Mouse (Mus musculus) spleen, postnatal 36 days (tissue): Measurements from ENCODE around the gene Ralgapa2.
A peak's percentile ranks its signal among the peaks of the same experiment; 100 is the strongest.

ENCODE experiments used
- DNase-seq, 2 experiments: peaks; one replicate each; pipeline ENCODE4 v3.0.0; 2022; ENCODE audit warnings: low spot score in 2 of 2, mixed read lengths in 1 of 2

The Ralgapa2 gene

DNA sequence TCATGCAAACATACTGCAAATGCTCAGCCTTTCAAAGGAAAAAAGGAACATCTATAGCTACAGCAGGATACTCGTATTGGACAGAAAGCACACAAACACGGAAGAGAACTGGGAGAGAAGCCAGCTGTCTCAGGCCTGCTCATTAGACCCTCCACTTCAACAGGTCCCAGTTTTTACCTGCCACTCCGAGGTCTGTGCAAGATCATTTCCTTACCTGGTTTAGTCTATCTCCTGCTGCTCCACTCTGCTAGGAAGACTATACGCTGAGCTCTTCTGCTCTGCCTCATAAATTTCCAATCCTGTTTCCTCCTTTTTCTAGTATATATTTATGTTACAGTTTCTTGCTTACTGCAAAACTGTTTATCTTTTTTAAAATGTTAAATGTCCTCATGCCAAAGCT lies 70.4 kb downstream of the Ralgapa2 start:
- no peak for DNase-seq

DNA sequence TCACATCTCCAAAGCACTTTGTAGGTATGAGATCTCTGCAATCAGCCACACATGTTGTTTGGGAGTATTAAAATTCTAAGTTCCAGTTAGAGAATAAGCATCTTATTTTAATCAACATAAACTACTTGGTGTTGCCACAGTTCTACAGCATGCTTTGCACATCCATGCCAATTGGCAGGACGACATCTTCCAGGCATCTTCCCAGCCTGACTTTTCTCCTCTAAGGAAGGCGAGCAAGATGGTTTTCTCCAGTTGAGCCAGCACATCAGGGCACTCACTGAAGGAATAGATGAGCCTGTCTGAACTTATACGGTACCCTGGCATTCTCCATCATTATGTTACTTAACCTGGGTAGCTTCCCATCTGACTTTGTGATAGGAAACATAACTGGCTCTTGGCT lies 83.4 kb downstream of the Ralgapa2 start:
- no peak for DNase-seq

DNA sequence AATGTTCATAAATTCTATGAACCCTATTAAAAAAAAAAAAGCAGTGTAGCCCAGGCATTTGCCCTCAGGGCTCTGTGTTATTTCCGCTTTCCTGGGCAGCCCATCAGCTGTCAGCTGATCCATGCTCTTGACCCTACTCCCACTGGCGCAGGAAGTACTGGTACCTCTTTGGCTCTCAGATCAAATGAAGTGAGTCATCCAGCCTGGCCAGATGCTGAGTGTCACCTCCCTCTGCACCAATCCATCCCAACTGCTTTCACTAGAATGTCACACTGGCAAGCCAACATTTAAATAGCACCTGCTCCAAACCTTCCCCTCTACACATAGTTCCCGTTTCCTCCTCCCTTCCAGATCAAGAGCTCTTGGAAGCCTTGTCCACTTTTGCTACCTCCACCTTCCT lies 84.8 kb downstream of the Ralgapa2 start:
- no peak for DNase-seq

DNA sequence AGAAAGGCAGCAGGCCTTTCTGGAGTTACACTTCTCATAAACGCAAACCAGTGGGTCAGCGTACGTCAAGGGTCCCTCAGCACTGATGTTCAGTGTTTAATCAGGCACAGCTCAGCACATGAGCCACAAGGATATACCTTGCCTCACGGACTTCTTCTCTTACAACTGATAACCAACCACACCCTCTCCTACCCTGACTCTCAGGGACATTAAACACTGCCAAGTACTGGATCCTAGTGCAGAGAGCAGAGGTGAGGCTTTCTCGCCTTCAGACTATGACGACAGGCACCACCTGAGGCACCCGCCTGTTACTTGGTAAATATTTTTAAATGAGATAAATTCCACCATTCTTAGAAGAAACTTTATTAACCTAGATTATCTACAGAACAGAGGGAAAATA lies 85.8 kb downstream of the Ralgapa2 start:
- DNase-seq: no peak

DNA sequence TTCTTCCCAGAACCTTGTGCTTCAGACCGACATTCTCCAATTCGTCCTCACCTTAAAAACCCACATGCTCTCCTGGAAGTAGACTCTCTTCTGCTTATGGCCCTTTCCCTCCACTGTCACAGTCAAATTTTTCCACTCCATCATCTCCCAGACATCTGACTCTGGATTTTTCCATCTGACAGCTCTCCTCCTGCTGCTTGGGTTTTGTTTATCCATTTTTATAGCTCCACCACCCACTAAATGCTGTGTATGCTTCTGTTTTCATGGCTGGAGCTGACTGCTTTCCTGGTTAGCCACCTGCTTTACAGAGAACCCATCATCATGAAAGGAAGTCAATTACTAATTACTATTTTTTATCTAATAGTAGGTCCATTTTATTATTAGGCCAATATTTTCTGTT lies 86.9 kb downstream of the Ralgapa2 start:
- DNase-seq: no peak

DNA sequence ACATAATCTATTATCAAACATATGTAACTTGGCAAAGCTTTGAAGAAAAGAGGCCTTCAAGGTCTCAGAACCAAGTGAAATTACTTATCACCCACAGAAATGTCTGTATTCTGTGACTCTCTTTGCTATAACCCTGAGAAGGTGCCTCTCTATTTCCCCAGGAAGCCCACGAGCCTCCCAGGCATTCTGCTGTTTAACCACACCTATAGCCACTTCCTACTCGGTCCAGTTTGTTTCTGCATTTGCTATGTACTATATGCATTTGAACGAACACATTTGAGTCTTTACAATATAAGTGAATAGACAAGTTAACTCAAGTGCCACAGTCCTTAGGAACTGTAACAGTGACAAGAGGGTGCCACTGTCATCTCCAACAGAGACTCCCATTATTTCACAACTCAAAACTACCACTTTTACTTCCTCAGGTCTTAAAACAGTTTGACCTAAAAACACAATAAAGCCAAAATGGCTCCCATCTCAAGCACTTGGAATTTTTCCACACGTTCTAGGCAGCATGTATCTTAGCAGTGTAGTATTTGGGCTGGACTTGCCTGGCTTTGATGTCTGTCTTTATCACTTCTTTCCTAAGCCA lies 88.3 kb downstream of the Ralgapa2 start:
- DNase-seq: no peak

DNA sequence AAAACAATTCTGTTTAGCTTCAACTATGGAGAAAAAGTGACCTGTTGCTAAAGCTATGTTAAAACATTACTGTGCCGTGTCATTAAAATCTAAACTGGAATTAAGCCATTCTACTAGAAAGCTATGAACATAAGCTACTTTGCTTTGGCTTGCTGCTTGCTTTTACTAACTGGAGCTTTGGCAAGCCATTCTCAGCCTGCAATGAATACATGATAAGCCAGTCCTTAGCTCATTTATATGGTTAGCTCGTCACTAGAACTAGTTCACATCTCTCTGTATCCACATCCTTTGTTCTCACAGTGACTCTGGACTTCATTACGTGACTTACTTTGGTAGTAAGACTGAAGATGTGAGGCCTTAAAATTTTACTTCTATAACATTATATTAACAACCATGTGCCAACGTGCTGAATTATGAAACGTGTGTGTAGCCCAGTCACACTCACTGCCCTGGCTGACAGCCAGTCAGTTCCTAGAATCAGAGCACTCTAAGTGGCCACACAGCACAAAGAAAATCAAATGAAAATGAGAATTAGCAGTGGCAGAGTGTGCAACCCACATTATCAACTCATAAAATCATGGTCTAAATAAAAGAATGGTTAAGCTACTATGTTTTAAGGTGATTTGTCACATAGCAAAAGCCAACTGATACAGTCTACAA lies 89.0 kb downstream of the Ralgapa2 start:
- no peak for DNase-seq

DNA sequence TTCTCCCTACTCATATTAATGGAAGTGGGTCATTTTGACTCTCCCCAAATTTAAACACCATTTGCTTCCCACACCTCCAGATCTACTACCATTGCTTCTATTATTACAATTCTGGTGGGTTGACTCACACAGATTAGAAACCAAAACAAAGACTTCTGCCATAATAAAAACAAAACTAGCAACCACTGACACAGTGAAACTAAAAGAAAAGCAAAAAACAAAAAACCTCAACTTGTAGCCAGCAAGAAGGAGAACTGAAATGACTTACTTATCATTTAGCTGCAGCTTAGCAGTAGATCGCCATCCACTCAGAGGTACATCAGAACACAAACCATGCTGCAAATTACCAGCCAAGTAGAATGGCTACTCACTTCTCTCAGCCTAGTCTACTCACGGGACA lies 95.9 kb downstream of the Ralgapa2 start:
- DNase-seq: no peak

DNA sequence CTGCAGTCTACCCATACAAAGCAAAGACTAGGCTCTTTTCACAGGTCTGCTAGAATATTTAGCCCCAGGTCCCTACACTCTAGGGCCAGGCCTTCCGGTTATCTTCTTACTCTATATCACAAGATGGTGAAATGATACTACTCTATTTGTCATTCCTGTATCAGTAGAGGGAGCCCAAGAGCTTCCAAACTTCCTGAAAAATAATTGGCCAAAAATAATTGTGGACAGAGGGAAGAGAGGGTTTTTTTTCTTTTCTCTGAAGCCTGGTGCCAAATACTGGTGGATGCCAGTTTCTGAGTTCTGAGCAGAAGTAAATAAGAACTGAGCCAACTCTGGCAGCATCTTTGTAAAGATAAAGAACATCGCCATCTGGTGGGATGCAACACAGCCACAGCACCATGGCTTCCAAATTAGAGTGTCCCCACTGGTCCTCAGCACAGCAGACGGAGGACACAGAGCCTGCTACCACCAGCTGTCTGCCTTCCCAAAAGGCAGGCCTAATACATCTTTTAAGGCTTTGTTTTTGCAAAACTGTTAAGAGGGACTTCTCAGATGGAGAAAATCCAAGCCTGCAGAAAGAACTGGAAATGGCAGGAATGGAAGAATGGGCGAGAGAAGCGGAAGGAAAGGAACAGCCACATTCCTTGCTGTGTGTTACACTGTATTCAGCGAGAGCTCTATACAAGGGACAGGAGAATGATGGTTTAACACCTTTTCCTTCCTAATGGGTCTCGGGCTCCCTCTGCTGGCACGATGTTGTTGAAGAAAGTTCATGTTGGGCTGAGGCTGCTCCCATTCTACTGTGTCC lies 97.5 kb downstream of the Ralgapa2 start:
- DNase-seq: peak; percentile 33 to 53

DNA sequence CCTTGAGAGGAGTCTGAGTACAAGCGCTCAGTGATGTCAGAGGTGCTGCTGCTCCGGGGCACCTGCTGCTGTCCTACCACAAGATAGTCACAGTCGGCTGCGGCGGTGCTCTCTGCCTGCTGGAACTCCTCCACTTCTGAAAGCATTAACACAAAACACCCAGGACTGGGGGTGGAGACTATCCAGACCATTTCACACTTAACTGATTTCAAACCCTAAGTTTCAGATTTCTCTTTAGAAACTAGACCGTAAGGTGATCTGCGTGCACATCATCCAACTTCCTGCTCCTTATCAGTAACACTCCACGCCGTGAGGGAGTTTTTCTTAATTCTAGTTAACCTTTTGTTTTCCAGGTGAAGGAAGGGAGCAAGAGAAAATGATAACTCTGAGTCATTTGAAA lies 99.4 kb downstream of the Ralgapa2 start:
- DNase-seq: no peak

DNA sequence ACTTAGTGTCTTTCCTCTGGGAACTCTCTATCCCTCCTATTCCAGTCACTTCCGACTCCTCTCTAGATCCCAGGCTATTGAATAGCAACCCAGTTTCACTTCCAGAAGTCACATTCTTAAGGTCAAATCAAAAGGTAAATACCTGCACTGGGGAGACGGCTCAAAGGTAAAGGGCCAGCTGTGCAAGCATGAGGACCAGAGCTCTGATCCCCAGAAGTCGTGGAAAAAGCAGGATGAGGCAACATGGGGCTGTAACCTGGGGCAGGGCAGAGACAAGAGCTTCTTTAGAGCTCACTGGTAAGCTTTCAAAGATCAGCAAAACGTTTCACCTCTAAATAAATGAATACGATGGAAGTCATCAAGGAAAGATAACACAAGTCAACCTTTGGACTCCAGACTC lies 100.2 kb downstream of the Ralgapa2 start:
- DNase-seq: no peak

DNA sequence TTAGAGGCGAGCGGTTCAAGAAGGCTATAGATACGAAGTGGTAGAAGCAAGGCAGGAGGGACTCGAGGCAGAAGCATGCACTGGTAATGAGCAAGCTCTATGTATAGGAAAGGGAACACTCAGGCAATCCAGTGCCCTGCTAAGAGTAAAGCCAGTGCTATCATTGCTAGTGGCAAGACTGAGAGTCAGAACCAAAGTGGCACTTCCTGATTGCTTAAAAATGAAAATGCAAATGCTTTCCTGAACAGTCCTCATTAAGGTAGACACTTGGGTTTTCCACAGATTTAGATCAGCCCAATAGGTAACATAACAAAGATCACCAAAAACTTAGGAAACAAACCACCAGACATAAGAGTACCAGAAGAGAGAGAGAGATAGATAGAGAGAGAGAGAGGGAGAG lies 105.1 kb downstream of the Ralgapa2 start:
- DNase-seq: no peak

DNA sequence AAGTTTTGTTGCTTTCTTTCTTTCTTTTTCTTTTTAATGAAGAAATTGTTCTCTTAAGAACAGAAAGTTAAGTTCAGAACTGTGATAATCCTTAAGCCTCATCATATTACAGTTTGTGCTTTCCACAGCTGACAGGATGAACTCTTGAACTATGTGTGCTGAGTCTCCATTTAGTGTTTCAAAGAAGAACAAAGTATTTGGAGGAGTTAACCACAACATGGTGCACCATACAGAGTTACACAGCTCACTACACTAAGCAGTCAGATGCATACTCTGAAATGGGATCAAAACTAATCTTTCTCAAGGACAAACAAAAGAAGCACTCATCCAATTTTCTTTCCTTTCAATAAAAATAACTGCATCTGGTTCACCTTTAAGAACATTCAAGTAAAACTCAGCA lies 110.6 kb downstream of the Ralgapa2 start:
- no peak for DNase-seq

DNA sequence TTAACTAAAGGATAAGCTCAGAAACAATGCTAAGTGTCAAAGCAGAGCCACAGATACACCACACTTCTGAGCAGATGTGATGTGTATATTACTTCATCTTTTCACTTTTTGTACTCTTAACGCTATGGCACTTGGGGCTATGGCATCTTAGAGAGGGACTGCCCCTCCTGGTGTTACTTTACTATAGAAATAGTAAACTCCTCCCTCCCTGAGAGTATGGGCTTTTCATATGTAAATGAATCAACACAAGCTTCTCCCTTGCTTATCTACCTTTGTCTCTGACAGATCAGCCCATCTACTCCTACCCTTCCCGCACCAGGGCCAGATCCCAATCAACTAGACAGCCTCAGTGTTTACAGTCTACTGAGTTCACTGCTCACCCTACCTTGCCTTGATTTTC lies 111.4 kb downstream of the Ralgapa2 start:
- DNase-seq: no peak

DNA sequence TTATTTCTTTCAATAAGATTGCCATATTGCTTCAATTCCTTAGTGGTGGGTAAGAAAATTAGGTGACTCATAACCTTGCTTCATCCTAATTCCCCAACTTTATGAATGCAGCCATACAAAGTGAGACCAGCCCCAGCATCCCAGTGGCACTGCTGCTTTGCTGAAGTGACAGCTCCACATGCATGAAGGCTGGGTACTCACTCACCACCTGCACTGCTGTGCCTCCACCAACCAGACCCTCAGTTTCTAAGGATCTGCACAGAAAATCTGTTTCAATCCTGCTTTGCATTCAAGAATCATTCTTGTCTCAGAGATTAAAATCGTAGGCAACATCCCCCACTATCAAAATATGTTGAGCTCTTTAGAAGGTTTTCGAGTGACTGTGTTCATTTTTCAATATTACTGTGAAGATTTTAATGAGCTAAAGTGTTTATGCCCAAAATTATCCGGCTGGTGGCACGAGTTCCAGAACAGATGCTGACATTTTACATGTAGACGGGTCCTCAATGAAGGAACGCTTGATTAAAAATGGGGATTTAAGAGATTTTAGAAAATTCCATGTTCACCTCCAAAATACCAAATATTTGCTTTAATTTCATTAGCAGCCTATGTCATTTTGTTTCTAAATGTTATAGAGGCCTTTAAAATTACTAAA lies 113.8 kb downstream of the Ralgapa2 start:
- no peak for DNase-seq

DNA sequence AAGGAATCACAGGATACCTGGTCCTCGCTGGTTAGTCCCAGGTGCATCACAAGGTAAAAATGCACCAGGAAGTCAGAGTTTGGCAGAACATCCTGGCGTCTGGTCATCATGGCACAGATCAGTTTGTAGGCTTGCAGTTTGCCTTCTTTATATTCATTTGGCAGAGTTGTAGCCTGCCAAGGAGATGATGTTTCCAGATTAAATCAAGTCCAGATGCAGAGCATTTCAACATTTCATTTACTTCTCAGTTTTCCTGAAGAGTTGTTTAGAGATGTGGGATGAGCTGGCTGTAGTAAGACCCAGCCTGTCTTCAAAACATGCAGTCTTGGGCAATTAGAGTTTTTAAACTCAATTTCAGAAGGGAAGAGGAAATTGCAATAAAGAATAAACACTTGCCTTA lies 124.9 kb downstream of the Ralgapa2 start:
- DNase-seq: no peak

DNA sequence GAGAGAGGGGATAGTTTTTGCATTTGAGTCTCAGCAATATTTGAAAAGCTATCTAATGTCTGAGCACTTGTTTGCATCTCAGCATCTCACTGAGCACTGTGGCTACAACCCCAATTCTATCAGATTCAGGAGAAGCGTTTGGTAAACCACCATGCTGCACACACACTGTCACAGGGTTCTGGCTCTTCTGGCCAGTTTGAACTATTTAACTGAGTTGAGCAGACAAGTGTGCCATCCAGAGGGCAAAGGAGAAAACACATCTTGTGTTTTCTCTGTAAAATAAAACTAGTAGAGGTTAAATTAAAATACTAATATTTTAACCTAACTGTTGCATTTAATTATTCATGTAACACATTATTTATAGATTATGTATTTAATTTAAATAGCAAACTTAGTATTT lies 127.6 kb downstream of the Ralgapa2 start:
- DNase-seq: no peak

DNA sequence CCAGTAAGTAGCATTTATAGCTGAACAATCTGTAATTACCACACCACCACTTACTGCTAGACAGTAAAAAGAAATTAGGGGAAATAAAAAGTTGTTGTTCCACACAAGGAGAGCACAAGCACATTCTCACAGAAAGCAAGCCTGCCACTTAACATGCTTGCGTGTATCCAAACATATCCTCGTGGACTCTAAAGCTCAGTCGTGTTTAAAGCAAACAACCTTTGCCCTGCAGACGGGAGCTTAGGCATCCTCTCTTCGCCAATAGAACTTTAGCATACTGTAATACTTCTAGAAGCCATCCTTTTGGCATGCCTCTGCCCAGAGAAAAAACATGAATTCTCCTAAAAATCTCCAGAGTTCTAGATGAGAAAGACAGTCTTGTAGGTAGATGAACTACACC lies 135.9 kb downstream of the Ralgapa2 start:
- DNase-seq: no peak

DNA sequence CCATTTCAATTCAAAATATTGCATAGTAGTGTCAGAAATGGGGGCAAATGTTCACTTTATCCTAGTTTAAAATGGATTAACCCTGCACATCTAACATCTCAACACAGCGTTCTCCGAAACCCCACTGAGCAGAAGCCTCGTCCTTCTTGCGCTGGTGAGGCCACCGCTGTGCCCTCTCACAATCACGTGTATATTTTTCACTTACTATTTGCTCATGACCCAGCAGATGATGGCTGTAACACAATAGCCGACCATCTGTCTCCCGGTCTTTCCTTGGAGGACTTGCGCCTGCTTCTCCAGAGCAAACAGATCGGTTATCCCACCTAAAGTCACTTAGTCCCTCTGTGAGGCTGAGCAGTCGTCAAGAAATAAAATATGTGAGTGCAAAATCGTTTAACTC lies 146.0 kb downstream of the Ralgapa2 start:
- no peak for DNase-seq

DNA sequence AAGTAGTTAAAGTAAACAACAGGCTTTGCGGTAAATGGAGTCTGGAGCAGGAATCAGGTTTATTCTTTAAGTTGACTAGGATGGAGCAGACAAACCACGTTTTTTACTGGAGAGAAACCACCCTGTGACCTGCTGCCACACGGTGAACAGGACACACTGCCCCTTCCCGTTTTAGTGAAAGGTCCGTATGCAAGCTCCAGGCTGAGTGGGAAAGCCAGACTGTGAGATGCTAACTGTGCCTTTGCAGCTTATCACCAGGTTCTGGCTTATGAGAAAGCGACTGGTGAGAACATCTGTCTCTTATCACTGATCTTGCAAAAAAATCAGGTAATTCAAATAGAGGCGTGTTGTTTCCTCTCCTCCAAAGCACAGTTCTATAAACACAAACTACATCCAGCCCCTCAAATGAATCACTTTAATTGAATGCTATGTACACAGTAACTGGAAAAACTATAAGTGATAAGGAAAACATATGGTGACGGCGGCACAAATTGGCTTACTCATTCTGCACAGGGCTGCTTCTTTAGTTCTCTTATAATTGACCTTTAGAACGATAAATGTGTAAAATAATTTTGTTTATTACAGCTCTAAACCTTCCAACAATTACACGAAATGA lies 146.7 kb downstream of the Ralgapa2 start:
- DNase-seq: no peak

DNA sequence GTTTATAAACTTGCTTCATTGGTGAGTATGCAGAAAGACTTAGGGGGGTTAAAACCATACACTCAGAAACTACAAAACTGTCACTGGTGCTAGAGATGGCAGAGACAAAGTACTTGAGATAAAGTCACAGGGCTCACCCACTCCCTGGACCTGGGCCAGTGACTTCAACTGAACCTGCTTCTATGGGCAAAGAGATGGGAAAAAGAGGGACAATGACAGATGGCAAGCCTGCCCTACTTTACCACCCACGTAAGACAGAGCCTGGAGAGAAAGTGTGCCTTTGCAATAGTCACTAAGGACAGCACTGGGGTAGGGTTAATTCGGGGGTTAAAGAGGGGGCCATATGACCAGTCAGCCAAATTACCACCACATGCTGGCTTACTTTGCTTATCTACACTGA lies 148.7 kb downstream of the Ralgapa2 start:
- DNase-seq: no peak

DNA sequence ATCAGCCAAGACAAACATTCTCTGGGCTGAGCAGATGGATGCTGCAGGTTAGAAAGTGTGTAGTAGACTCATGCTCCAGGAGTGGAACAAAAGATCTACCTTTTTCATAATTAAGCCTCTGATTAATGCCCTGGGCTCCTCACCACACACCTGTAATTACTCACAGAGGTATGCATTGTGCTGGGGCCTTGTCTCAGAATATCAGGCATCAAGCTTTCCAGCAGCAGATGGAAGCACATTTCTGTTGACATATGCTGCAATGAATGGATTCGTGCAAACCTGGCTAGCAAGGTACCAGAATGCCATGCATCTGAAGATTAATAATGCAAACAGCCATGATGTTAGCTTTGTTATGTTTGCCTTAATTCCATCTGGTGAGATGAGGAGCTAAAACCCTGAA lies 149.2 kb downstream of the Ralgapa2 start:
- DNase-seq: no peak
